Mouse (Mus musculus): Measurements from ENCODE around the gene Gm10663. TPM values are rescaled to one million over a fixed set of nuclear protein-coding genes. Genes with fewer than 3 reads are reported as not detected.

The Gm10663 gene
- polyA plus RNA-seq, 1 experiment, result not detected

DNA sequence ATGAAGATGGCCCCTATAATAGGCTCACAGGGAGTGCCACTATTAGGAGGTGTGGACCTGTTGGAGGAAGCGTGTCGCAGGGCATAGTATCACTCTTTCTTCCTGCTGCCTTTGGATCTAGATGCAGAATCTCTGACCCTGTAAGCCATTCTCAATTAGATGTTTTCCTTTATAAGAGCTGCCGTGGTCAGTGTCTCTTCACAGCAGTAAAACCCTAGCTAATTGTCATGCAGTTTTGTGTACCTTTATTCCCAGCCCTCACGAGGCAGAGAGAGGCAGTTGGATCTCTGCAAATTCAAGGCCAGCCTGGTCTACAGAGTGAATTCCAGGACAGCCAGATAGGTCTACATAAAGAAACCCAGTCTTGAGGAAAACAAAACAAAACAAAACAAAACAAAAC is 12.6 kb upstream of the Gm10663 start:
- no peak overlapping the region for H3K27ac ChIP-seq (ENCODE audit: insufficient read depth, low read depth, low read length)
- no peaks in the 10 kb centered on the region for H3K27me3 ChIP-seq (replicated peaks; ENCODE audit: control insufficient read depth, insufficient read depth, low read length)
- 80% methylated on average over 4 of the region's 4 CpGs for WGBS
- H3K4me3 ChIP-seq (ENCODE audit: insufficient read depth, low read depth, low read length), result no peak overlapping the region
- H3K4me1 ChIP-seq (ENCODE audit: control insufficient read depth, insufficient read depth, low read length), result no peaks in the 10 kb centered on the region
- H3K36me3 ChIP-seq (ENCODE audit: control insufficient read depth, insufficient read depth, low read length), result no peaks in the 10 kb centered on the region
- TF ChIP-seq POLR2A (IDR thresholded peaks at IDR 0.05; ENCODE audit: low read depth, low read length) (no peak), CTCF (conservative IDR thresholded peaks at IDR 0.05; ENCODE audit: insufficient read depth, insufficient read length, low read depth, low read length) (no peak)
- no peak for DNase-seq

DNA sequence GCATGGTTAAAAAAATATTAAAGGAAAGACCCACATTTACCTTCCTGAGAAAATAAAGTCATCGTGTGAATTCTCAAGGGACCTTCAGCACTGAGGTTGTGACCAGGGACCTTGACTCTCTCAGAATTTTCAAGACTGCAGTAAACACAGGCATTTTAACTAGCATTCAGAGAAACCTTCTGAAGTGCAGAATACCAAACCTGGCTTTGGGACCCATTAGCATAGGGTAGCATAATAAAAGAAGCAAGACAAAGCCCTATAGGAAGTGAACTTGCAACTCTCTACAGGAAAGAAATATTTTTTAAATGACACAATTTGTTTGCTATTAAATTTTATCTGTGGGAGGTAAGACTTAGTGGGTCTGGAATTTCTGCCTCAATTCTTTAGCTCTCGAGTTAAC is 10.8 kb upstream of the Gm10663 start:
- no peak for DNase-seq
- 40% methylated on average over 2 of the region's 2 CpGs for WGBS
- no peaks in the 10 kb centered on the region for H3K36me3 ChIP-seq (ENCODE audit: control insufficient read depth, insufficient read depth, low read length)
- TF ChIP-seq POLR2A (IDR thresholded peaks at IDR 0.05; ENCODE audit: low read depth, low read length) (no peak), CTCF (conservative IDR thresholded peaks at IDR 0.05; ENCODE audit: insufficient read depth, insufficient read length, low read depth, low read length) (no peak)
- no peak overlapping the region for H3K27ac ChIP-seq (ENCODE audit: insufficient read depth, low read depth, low read length)
- H3K4me1 ChIP-seq (ENCODE audit: control insufficient read depth, insufficient read depth, low read length), result no peaks in the 10 kb centered on the region
- H3K27me3 ChIP-seq (replicated peaks; ENCODE audit: control insufficient read depth, insufficient read depth, low read length), result no peaks in the 10 kb centered on the region
- H3K4me3 ChIP-seq (ENCODE audit: insufficient read depth, low read depth, low read length), result no peak overlapping the region

DNA sequence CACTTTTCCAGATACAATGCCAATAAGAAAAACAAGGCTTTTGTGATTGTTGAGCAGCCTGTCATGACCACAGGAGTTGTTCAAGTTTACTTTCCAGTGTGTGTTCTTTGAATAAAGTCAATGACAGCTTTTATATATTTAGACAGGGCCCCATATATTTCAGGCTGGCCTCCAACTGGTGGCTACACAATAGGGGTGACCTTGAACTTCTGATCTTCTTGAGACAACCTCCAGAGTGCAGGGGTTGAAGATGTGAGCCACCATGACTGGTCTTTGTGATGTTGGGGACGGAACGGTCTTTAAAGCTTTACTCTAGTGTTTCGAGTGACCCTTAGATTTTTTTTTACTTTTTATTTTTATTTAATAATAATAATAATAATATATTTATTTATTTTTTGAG is 9.2 kb upstream of the Gm10663 start:
- no peak for DNase-seq
- no peaks in the 10 kb centered on the region for H3K36me3 ChIP-seq (ENCODE audit: control insufficient read depth, insufficient read depth, low read length)
- H3K4me1 ChIP-seq (ENCODE audit: control insufficient read depth, insufficient read depth, low read length), result no peaks in the 10 kb centered on the region
- H3K27me3 ChIP-seq (replicated peaks; ENCODE audit: control insufficient read depth, insufficient read depth, low read length), result no peaks in the 10 kb centered on the region
- no peak for TF ChIP-seq POLR2A (IDR thresholded peaks at IDR 0.05; ENCODE audit: low read depth, low read length)
- TF ChIP-seq CTCF (conservative IDR thresholded peaks at IDR 0.05; ENCODE audit: insufficient read depth, insufficient read length, low read depth, low read length), result no peak
- H3K27ac ChIP-seq (ENCODE audit: insufficient read depth, low read depth, low read length), result no peak overlapping the region
- WGBS, result 98% methylated on average over 3 of the region's 3 CpGs
- no peak overlapping the region for H3K4me3 ChIP-seq (ENCODE audit: insufficient read depth, low read depth, low read length)

DNA sequence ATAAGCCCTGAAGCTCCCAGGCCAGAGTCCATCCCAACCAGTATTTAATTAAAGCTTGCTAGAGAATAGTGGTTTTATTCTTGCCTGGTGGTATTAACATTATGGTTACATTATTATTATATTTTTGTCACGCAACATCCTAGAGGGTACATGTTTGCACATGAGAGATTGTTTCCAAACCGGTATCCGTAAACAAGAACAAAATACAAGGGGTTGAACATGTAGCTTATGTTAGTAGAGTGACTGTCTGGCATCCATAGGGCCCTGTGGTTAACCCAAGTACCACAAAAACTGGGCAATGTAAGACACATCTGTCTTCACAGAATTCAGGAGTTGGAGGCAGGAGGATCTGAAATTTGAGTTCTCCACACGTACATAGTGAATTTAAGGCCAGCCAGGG is 7.8 kb upstream of the Gm10663 start:
- no peak for DNase-seq
- Histone ChIP-seq H3K27ac (ENCODE audit: insufficient read depth, low read depth, low read length) (no peak overlapping the region), H3K27me3 (replicated peaks; ENCODE audit: control insufficient read depth, insufficient read depth, low read length) (no peaks in the 10 kb centered on the region), H3K4me1 (ENCODE audit: control insufficient read depth, insufficient read depth, low read length) (no peaks in the 10 kb centered on the region), H3K36me3 (ENCODE audit: control insufficient read depth, insufficient read depth, low read length) (no peaks in the 10 kb centered on the region), H3K4me3 (ENCODE audit: insufficient read depth, low read depth, low read length) (no peak overlapping the region)
- 95% methylated on average over 4 of the region's 4 CpGs for WGBS
- TF ChIP-seq CTCF (conservative IDR thresholded peaks at IDR 0.05; ENCODE audit: insufficient read depth, insufficient read length, low read depth, low read length) (no peak), POLR2A (IDR thresholded peaks at IDR 0.05; ENCODE audit: low read depth, low read length) (no peak)

DNA sequence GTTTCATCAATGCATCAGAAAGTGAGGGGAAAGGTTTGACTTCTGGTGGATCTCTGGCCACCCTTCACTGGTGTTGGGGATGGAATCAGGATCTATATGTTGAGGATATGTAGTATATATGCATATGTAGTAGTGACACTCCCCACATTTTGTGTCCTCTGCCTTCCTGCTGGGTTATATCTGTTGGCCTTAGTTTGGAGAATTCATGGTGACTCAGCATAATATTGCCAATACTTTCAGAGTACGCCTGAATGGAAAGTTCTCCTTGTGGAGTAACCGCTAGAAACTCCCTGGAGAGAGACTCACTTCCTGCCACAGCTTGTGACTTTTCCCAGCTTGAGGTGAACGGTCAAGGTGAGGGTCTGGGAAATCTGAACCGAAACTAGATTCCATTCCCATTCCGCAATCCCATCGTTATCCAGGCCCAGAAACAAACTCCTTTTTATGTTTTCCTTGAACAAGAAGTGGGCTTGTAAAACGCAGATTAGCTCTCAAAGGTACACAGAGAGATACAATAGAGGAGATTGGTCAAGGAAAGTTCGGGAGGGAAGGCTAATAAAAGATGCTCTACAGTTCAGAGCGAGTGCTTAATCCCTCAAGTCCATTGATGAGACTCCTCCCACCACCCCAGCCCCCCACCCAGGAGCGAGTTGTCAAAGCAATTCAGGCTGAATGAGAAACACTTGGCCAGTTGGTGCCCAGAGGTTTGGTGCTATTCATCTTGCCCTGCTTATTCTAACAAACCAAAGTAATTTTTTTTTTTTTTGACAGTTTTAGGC is 7.0 kb upstream of the Gm10663 start:
- Histone ChIP-seq H3K4me3 (ENCODE audit: insufficient read depth, low read depth, low read length) (no peak overlapping the region), H3K27ac (ENCODE audit: insufficient read depth, low read depth, low read length) (no peak overlapping the region), H3K36me3 (ENCODE audit: control insufficient read depth, insufficient read depth, low read length) (no peaks in the 10 kb centered on the region), H3K4me1 (ENCODE audit: control insufficient read depth, insufficient read depth, low read length) (no peaks in the 10 kb centered on the region), H3K27me3 (replicated peaks; ENCODE audit: control insufficient read depth, insufficient read depth, low read length) (no peaks in the 10 kb centered on the region)
- 35% methylated on average over 10 of the region's 10 CpGs for WGBS
- no peak for TF ChIP-seq CTCF (conservative IDR thresholded peaks at IDR 0.05; ENCODE audit: insufficient read depth, insufficient read length, low read depth, low read length)
- no peak for TF ChIP-seq POLR2A (IDR thresholded peaks at IDR 0.05; ENCODE audit: low read depth, low read length)
- DNase-seq, result no peak

DNA sequence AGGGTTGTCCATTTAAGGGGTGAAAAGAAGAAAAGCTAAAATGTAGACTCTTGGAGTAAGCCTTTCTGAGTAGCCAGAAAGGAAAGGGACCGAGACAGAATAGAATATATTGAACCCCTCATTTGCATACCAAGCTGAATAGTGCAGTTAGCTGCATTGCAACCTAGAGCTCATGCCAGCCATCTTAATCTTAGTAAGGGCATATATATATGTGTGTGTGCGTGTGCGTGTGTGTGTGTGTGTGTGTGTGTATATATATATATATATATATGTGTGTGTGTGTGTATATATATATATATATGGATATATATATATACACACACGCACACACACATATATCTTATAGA is 6.4 kb upstream of the Gm10663 start:
- TF ChIP-seq POLR2A (IDR thresholded peaks at IDR 0.05; ENCODE audit: low read depth, low read length) (no peak), CTCF (conservative IDR thresholded peaks at IDR 0.05; ENCODE audit: insufficient read depth, insufficient read length, low read depth, low read length) (no peak)
- Histone ChIP-seq H3K4me1 (ENCODE audit: control insufficient read depth, insufficient read depth, low read length) (no peaks in the 10 kb centered on the region), H3K36me3 (ENCODE audit: control insufficient read depth, insufficient read depth, low read length) (no peaks in the 10 kb centered on the region), H3K27ac (ENCODE audit: insufficient read depth, low read depth, low read length) (no peak overlapping the region), H3K4me3 (ENCODE audit: insufficient read depth, low read depth, low read length) (no peak overlapping the region), H3K27me3 (replicated peaks; ENCODE audit: control insufficient read depth, insufficient read depth, low read length) (no peaks in the 10 kb centered on the region)
- DNase-seq, result no peak
- 86% methylated on average over 4 of the region's 4 CpGs for WGBS

DNA sequence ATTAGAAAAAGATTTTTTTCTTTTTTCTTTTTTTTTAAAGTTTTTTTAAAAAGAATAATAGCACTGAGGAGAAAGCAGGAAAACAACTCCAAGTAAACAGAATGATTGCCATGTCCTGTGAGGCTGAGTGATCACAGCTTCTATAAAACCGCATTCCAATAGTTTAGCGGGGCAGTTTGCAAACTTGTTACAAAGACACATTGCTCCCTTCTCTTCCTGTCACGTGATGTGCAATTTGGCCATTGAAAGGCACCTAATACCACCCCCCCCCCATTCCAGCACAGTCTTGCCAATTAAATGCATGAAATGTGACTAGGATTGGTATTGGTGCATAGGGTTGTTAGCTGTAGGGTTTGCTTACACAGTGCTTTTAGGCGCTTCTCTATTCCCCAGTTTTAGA is 3.8 kb upstream of the Gm10663 start:
- no peak for DNase-seq
- H3K27me3 ChIP-seq (replicated peaks; ENCODE audit: control insufficient read depth, insufficient read depth, low read length), result no peaks in the 10 kb centered on the region
- WGBS, result 41% methylated on average over 4 of the region's 4 CpGs
- H3K4me1 ChIP-seq (ENCODE audit: control insufficient read depth, insufficient read depth, low read length), result no peaks in the 10 kb centered on the region
- no peak overlapping the region for H3K4me3 ChIP-seq (ENCODE audit: insufficient read depth, low read depth, low read length)
- H3K36me3 ChIP-seq (ENCODE audit: control insufficient read depth, insufficient read depth, low read length), result no peaks in the 10 kb centered on the region
- no peak overlapping the region for H3K27ac ChIP-seq (ENCODE audit: insufficient read depth, low read depth, low read length)
- TF ChIP-seq CTCF (conservative IDR thresholded peaks at IDR 0.05; ENCODE audit: insufficient read depth, insufficient read length, low read depth, low read length) (no peak), POLR2A (IDR thresholded peaks at IDR 0.05; ENCODE audit: low read depth, low read length) (no peak)

Measured in kidney, adult 2 months (tissue).